ENCODE assay signal across 24 mouse cellular contexts in genomic region chr11:46332217-46332616, GRCm38 (mm10). TPM values are rescaled to one million over a fixed set of nuclear protein-coding genes. Genes with fewer than 3 reads are reported as not detected.
A peak's percentile ranks its signal among the peaks of the same experiment; 100 is the strongest.
DNase-seq lines count a peak whose midpoint lies in the region; ATAC-seq lines count a peak whose summit lies in the region.
"Had no signal": no experiment of that assay in that cellular context is flagged by ENCODE, and none has a peak within 500 bp of the region (broad histone marks: within the 10 kb centered on the region; RNA-seq: fewer than 3 reads in every experiment).

No protein-coding gene starts in this region.

- no peaks in the 10 kb centered on the region for H3K27me3 ChIP-seq in forebrain, embryonic 11.5 days (ENCODE audit: control insufficient read depth, insufficient read depth, low read length)
- H3K27me3 ChIP-seq in forebrain, embryonic 14.5 days (replicated peaks; ENCODE audit: control insufficient read depth, insufficient read depth, low read length), result no peaks in the 10 kb centered on the region
- H3K27me3 ChIP-seq: CH12.LX had no signal

- H3K36me3 ChIP-seq in forebrain, embryonic 11.5 days (ENCODE audit: control insufficient read depth, insufficient read depth, low read length), result no peaks in the 10 kb centered on the region
- no peaks in the 10 kb centered on the region for H3K36me3 ChIP-seq in forebrain, embryonic 14.5 days (ENCODE audit: control insufficient read depth, insufficient read depth, low read length)
- H3K36me3 ChIP-seq: G1E had no signal

- no peaks in the 10 kb centered on the region for H3K4me1 ChIP-seq in forebrain, embryonic 11.5 days (replicated peaks; ENCODE audit: control insufficient read depth, insufficient read depth, low read length)
- H3K4me1 ChIP-seq in forebrain, embryonic 14.5 days (ENCODE audit: control insufficient read depth, insufficient read depth, low read length), result no peaks in the 10 kb centered on the region

- ATAC-seq in forebrain, embryonic 11.5 days (replicated peaks; ENCODE audit: low FRiP score), result no peak
- no peak for ATAC-seq in forebrain, embryonic 14.5 days
- peak; percentile 91 for ATAC-seq in frontal cortex, adult (ENCODE audit: low TSS enrichment)
- ATAC-seq: activated CD4-positive, CD25-positive, alpha-beta regulatory T cell, adult 4 months; CD4-positive, CD25-positive, alpha-beta regulatory T cell, adult 4 months; Patski had no signal

- WGBS in forebrain, embryonic 11.5 days, result 97% methylated on average over 8 of the region's 8 CpGs
- 93% methylated on average over 8 of the region's 8 CpGs for WGBS in forebrain, embryonic 14.5 days

- no peak overlapping the region for H3K4me3 ChIP-seq in forebrain, embryonic 11.5 days (ENCODE audit: low read depth, low read length)
- no peak overlapping the region for H3K4me3 ChIP-seq in forebrain, embryonic 14.5 days (ENCODE audit: low read depth, low read length)

- intact Hi-C loops in left cerebral cortex, postnatal 4 days (cut with DNase I), result no loop called here

- no peak overlapping the region for H3K9ac ChIP-seq in forebrain, embryonic 11.5 days (ENCODE audit: low read length)
- H3K9ac ChIP-seq in forebrain, embryonic 14.5 days (ENCODE audit: low read length), result no peak overlapping the region

- no peak overlapping the region for H3K27ac ChIP-seq in forebrain, embryonic 11.5 days (ENCODE audit: low read depth, low read length)
- H3K27ac ChIP-seq in forebrain, embryonic 14.5 days (ENCODE audit: low read depth, low read length), result no peak overlapping the region

- peak; percentile 20 for DNase-seq in forebrain, embryonic 11.5 days (ENCODE audit: low spot score)
- no peak for DNase-seq in forebrain, embryonic 14.5 days (ENCODE audit: low spot score)
- no peak for DNase-seq in frontal cortex, postnatal 14 days (ENCODE audit: low spot score in 2 of 2)
- peak; percentile 17 for DNase-seq in brain, adult 2 months (ENCODE audit: low read depth, low spot score)
- no peak for DNase-seq in left cerebral cortex, postnatal 4 days
- DNase-seq: adrenal gland, adult 2 months; adrenal gland, adult 8-10 months; adrenal gland, postnatal 10 days; adrenal gland, postnatal 14 days; adrenal gland, postnatal 25 days; adrenal gland, postnatal 36 days; B cell, adult 2 months; cerebellum, adult 11 months; cerebellum, adult 11-12 months; cerebellum, adult 18-20 months; cerebellum, adult 2 months had no signal

- no peaks in the 10 kb centered on the region for H3K9me3 ChIP-seq in forebrain, embryonic 11.5 days (ENCODE audit: control insufficient read depth, low read length)
- H3K9me3 ChIP-seq in forebrain, embryonic 14.5 days (replicated peaks; ENCODE audit: control insufficient read depth, low read length), result no peaks in the 10 kb centered on the region
- H3K9me3 ChIP-seq: G1E had no signal

- H3K4me2 ChIP-seq in forebrain, embryonic 11.5 days (ENCODE audit: low read depth, low read length, severe bottlenecking), result no peak overlapping the region
- no peak overlapping the region for H3K4me2 ChIP-seq in forebrain, embryonic 14.5 days (ENCODE audit: low read length)

RNA-seq across cellular contexts. Expression of gene Cyfip2, which starts 19.6 kb away (rescaled TPM):
- 49.9 and 50.9 TPM in 2 replicates for polyA plus RNA-seq in forebrain, embryonic 11.5 days (2014; fragmentation: Nextera tagmentation; extraction: Ambion mirVana)
- 57.8 and 78.9 TPM in 2 replicates for polyA plus RNA-seq in forebrain, embryonic 14.5 days (2014; fragmentation: Nextera tagmentation; extraction: Ambion mirVana)
- 100 to 1,000 TPM; 212 to 214 TPM for total RNA-seq in left cerebral cortex, postnatal 4 days (2021)

RNA-seq across cellular contexts. Expression of gene Itk, which starts 57.1 kb away (rescaled TPM):
- 0.09 TPM in 1 of 2 replicates, not detected in the other for polyA plus RNA-seq in forebrain, embryonic 11.5 days (2014; fragmentation: Nextera tagmentation; extraction: Ambion mirVana)
- 0.07 TPM in 1 of 2 replicates, not detected in the other for polyA plus RNA-seq in forebrain, embryonic 14.5 days (2014; fragmentation: Nextera tagmentation; extraction: Ambion mirVana)
- under 1 TPM; 0.12 to 0.16 TPM for total RNA-seq in left cerebral cortex, postnatal 4 days (2021)
- total RNA-seq: ES-E14, MEL had no signal

Comparison
In these comparisons a context has a peak if more than half of its experiments do, and no peak if none do; other contexts are left out.
1. DNase-seq: peak in forebrain, embryonic 11.5 days (single experiment) and brain, adult 2 months (single experiment); none in forebrain, embryonic 14.5 days (single experiment), frontal cortex, postnatal 14 days (0 of 2) and left cerebral cortex, postnatal 4 days (single experiment).